Mouse (Mus musculus): ENCODE measurements around the gene Prr23a3.

Prr23a3 gene

GRCm38 (mm10) chr9:98864571-98864970 lies at the start of gene Prr23a3:
Prr23a3 (plus strand) TSS chr9:98864767.
- no peak for DNase-seq (ENCODE audit: low read depth)

DNA sequence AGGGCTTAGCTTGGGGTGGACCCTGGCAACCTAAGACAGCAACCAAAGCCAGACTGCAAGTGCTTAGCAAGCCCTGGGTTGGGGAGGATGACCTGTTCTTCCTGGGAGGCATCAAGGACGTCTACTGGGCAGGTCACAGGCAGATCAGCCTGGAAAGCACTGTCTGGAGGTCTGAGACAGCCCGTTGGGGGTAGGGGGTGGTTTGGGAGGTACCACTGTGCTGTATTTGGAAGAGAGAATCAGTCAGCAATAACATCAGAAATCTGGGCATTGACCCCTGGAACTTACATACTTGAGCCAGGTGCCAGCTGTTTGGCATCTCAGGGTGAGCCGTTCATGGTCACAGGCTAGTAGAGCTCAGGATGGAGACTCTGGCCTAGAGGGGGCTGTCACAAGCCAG lies 48.5 kb upstream of the Prr23a3 start:
- DNase-seq (ENCODE audit: low read depth), result no peak

DNA sequence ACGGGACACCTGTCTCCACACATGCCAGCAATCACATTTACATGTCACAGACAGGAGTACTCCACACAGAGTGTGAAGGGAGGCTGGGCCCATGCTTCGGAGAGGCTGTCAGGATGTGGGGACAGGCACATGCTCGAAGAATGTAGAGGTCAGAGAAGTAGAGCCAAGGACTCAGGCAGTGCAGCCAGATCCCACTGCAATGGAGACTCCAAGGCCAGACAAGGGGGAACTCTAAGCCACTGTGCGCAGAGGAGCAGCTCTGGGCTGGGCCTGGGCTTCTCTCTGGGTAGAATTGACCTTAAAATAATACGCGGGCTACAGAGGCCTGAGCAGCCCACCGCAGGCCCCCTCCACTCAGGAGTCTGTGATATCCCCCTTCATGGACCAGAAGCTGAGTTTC lies 47.0 kb upstream of the Prr23a3 start:
- DNase-seq (ENCODE audit: low read depth), result no peak

- no peak for DNase-seq (ENCODE audit: low read depth)
These were observed 45.6 kb upstream of the Prr23a3 start for GRCm38 (mm10) chr9:98818971-98819370.

GRCm38 (mm10) chr9:98819481-98819880 lies 45.1 kb upstream of the Prr23a3 start:
- DNase-seq (ENCODE audit: low read depth), result no peak

- DNase-seq (ENCODE audit: low read depth), result no peak
These were observed 44.1 kb upstream of the Prr23a3 start for GRCm38 (mm10) chr9:98820461-98820860.

- no peak for DNase-seq (ENCODE audit: low read depth)
These were observed 43.5 kb upstream of the Prr23a3 start for GRCm38 (mm10) chr9:98821067-98821466.

DNA sequence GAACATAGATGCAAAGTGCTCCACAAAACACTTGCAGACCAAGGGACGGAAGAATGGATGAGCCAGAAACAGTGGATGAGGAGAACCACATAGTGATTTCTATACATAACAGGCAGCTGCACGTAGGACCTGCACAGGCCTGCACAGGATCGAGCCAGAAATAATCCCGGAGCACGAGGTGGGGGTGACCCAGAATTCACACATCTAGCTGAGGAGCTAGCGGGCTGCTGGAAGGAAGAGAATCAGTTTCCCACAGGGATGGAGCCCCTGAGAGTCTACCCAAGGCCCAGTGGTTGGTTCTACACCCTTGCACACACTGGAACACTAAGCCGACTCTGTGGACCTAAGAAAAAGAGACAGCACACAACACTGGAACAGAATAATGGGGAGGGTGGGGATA lies 40.8 kb upstream of the Prr23a3 start:
- no peak for DNase-seq (ENCODE audit: low read depth)

DNA sequence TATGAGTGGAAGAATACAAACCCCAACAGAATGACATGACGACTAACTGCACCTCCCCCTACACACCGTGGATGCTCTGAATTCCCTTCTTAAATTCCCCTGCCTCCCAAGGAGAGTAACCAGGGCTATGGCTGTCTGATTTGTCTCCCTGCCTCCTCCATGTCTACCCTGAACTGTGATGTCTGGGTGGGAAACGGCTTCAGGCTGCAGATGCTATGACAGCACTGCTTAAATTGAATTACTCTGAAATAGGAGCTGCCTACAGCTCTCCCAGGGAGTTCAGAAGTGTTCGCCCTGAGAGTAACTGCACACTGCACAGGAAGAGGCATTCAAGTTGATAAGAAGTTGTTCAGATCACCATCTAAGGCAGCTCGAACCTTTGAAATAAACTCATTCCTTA lies 35.1 kb upstream of the Prr23a3 start:
- DNase-seq (ENCODE audit: low read depth), result no peak

GRCm38 (mm10) chr9:98837537-98838074 lies 27.0 kb upstream of the Prr23a3 start:
- no peak for DNase-seq (ENCODE audit: low read depth)

DNA sequence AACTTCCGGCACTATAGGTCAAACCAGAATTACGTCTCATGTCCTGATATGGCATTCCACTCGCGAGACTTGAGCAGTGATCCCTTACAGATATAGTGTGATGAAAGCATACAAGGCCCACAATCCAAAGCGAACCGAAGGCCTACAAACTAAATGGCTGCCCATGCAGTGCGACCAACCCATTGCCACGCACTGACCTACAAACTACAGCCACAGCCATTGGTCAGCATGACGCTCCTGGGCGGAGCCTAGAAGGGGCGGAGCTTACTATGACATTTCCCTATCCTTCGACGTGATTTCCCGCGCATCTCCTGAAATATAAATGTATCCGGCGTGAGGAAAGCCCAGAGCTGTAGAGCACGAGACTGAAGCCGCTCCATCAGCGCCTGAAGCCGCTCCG lies 22.4 kb upstream of the Prr23a3 start, which contains the start of gene Prr23a1:
Gene Prr23a1 (plus strand): TSS at position 387 of the 400 bp plus-strand sequence.
- no peak for DNase-seq (ENCODE audit: low read depth)

DNA sequence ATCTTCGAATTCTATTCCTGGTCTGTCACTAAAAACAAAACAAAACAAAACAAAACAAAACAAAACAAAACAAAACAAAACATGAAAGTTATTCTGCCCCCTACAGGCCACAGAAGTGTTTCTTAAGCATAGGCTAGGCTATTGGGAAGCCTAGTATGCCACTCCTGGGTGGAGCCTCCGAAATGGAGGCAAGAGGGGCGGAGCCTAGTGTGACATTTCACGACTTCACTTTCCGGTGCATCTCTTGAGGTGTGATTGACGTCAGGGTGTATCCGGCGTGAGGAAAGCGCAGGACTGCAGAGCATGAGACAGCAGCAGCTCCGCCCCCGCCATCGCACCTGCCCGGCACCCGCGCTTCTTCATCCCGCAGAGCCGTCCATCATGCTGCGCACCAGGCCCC lies 8.4 kb upstream of the Prr23a3 start, which contains the start of gene Prr23a2:
Gene Prr23a2 (plus strand): TSS at position 285 of the 400 bp plus-strand sequence.
- DNase-seq (ENCODE audit: low read depth), result no peak

GRCm38 (mm10) chr9:98863463-98863862 lies 1.1 kb upstream of the Prr23a3 start:
- DNase-seq (ENCODE audit: low read depth), result no peak

- no peak for DNase-seq (ENCODE audit: low read depth)
These were observed 36.9 kb downstream of the Prr23a3 start for GRCm38 (mm10) chr9:98901486-98901885.

- no peak for DNase-seq (ENCODE audit: low read depth)
These were observed 38.3 kb downstream of the Prr23a3 start, which contains the start of gene 7420426K07Rik for GRCm38 (mm10) chr9:98902819-98903218. 7420426K07Rik (plus strand) TSS chr9:98903119.
